Mouse (Mus musculus) embryonic facial prominence, embryonic 11.5 days (tissue): ENCODE results near the gene Slc39a1. TPM values are rescaled to one million over a fixed set of nuclear protein-coding genes. Genes with fewer than 3 reads are reported as not detected.

Experiments
- ATAC-seq: fragments of 200-750 bp; cut with Nextera tagmentation; replicated peaks from 2 replicates; pipeline ENCODE4 v1.8.0; 2017; ENCODE audit warnings: low read depth; ENCODE audit not compliant: insufficient number of reproducible peaks, low FRiP score, low TSS enrichment
- DNase-seq: peaks from one replicate; pipeline ENCODE4 v3.0.0-alpha.2; 2015; ENCODE audit warnings: low spot score
- H3K27ac ChIP-seq: fragments of 300-500 bp; sonication (generic); replicated peaks from 2 replicates; pipeline ENCODE4 v1.5.1; 2014; ENCODE audit warnings: mild to moderate bottlenecking, low read depth, low read length, control low read depth
- H3K27me3 ChIP-seq: fragments of 300-500 bp; sonication (generic); 2 replicates; pipeline ENCODE4 v1.6.1; 2014; ENCODE audit warnings: mild to moderate bottlenecking, low read length, moderate library complexity, mixed read lengths; ENCODE audit not compliant: control insufficient read depth, insufficient read depth
- H3K36me3 ChIP-seq: fragments of 300-500 bp; sonication (generic); replicated peaks from 2 replicates; pipeline ENCODE4 v1.6.1; 2014; ENCODE audit warnings: low read depth, mild to moderate bottlenecking, low read length, moderate library complexity, mixed read lengths; ENCODE audit not compliant: control insufficient read depth, insufficient read depth
- H3K4me1 ChIP-seq: fragments of 300-500 bp; sonication (generic); 2 replicates; pipeline ENCODE4 v1.6.1; 2014; ENCODE audit warnings: low read length, mixed read lengths; ENCODE audit not compliant: control insufficient read depth, insufficient read depth
- H3K4me2 ChIP-seq: fragments of 300-500 bp; sonication (generic); 2 replicates; pipeline ENCODE4 v1.6.1; 2014; ENCODE audit warnings: low read depth, mild to moderate bottlenecking, control low read depth, low read length, moderate library complexity
- H3K4me3 ChIP-seq: fragments of 300-500 bp; sonication (generic); 2 replicates; pipeline ENCODE4 v1.5.1; 2014; ENCODE audit warnings: low read depth, low read length, control low read depth
- H3K9ac ChIP-seq: fragments of 300-500 bp; sonication (generic); replicated peaks from 2 replicates; pipeline ENCODE4 v1.6.1; 2014; ENCODE audit warnings: mild to moderate bottlenecking, control low read depth, low read length
- H3K9me3 ChIP-seq: fragments of 300-500 bp; sonication (generic); replicated peaks from 2 replicates; pipeline ENCODE4 v1.6.1; 2016; ENCODE audit warnings: mild to moderate bottlenecking, low read length, inconsistent platforms, mixed read lengths; ENCODE audit not compliant: control insufficient read depth
- WGBS: fragments of 180-500 bp; shearing (Covaris S2); extraction: QIAGEN DNeasy Blood & Tissue Kit; methylation state at CpG from one replicate; pipeline ENCODE4 v1.1.7; 2014; 5-methylcytosine and 5-hydroxymethylcytosine counted together
- polyA plus RNA-seq: library from polyadenylated mRNA; unstranded; fragments of >200 nt; fragmentation: Nextera tagmentation; extraction: Ambion mirVana; gene quantifications from 2 replicates; pipeline ENCODE4 v1.2.1, GENCODE M21; 2014

Gene Slc39a1
- polyA plus RNA-seq, 1 experiment from 2014 or later, result 48.7 TPM

- Histone ChIP-seq H3K9me3 (no peaks in the 10 kb centered on the region), H3K9ac (no peak overlapping the region), H3K36me3 (peaks cover 2% of the 10 kb centered on the region), H3K27me3 (no peaks in the 10 kb centered on the region), H3K4me2 (no peak overlapping the region), H3K27ac (no peak overlapping the region), H3K4me1 (no peaks in the 10 kb centered on the region), H3K4me3 (no peak overlapping the region)
- ATAC-seq, result no peak
- DNase-seq, result no peak
- WGBS, result 92% methylated on average over 22 of the region's 22 CpGs
These were observed 25.9 kb downstream of the Slc39a1 start for GRCm38 (mm10) chr3:90273855-90274254.

- ATAC-seq, result no peak
These were observed 27.3 kb downstream of the Slc39a1 start for GRCm38 (mm10) chr3:90275286-90275685.

GRCm38 (mm10) chr3:90276858-90277257 lies 28.9 kb downstream of the Slc39a1 start:
- Histone ChIP-seq H3K4me2 (no peak overlapping the region), H3K9me3 (no peaks in the 10 kb centered on the region), H3K9ac (no peak overlapping the region), H3K36me3 (peaks cover 2% of the 10 kb centered on the region), H3K4me3 (no peak overlapping the region), H3K27me3 (no peaks in the 10 kb centered on the region), H3K27ac (no peak overlapping the region), H3K4me1 (no peaks in the 10 kb centered on the region)
- ATAC-seq (no peak), DNase-seq (no peak)
- 33% methylated on average over 16 of the region's 16 CpGs for WGBS

More at GRCm38 (mm10) chr3:90275286-90275685, 27.3 kb downstream of the Slc39a1 start:
- Histone ChIP-seq H3K27me3 (no peaks in the 10 kb centered on the region), H3K36me3 (peaks cover 2% of the 10 kb centered on the region), H3K4me3 (no peak overlapping the region), H3K9ac (no peak overlapping the region), H3K4me1 (no peaks in the 10 kb centered on the region), H3K4me2 (no peak overlapping the region), H3K9me3 (no peaks in the 10 kb centered on the region), H3K27ac (no peak overlapping the region)
- DNase-seq, result no peak
- WGBS, result 88% methylated on average over 11 of the region's 11 CpGs

GRCm38 (mm10) chr3:90277793-90278192 lies 29.8 kb downstream of the Slc39a1 start:
- H3K4me3 ChIP-seq, result no peak overlapping the region
- H3K4me1 ChIP-seq, result no peaks in the 10 kb centered on the region
- H3K27ac ChIP-seq, result no peak overlapping the region
- no peaks in the 10 kb centered on the region; the same call in none of the 2 replicates for H3K36me3 ChIP-seq
- DNase-seq (no peak), ATAC-seq (no peak)
- no peaks in the 10 kb centered on the region for H3K9me3 ChIP-seq
- 86% methylated on average over 9 of the region's 9 CpGs for WGBS
- no peaks in the 10 kb centered on the region for H3K27me3 ChIP-seq
- no peak overlapping the region for H3K4me2 ChIP-seq
- H3K9ac ChIP-seq, result no peak overlapping the region

- H3K9ac ChIP-seq, result no peak overlapping the region
- WGBS, result 94% methylated on average over 10 of the region's 10 CpGs
- H3K27ac ChIP-seq, result no peak overlapping the region
- H3K4me3 ChIP-seq, result no peak overlapping the region
- H3K4me2 ChIP-seq, result no peak overlapping the region
- no peaks in the 10 kb centered on the region for H3K27me3 ChIP-seq
- no peaks in the 10 kb centered on the region; the same call in none of the 2 replicates for H3K36me3 ChIP-seq
- H3K4me1 ChIP-seq, result no peaks in the 10 kb centered on the region
- H3K9me3 ChIP-seq, result no peaks in the 10 kb centered on the region
- ATAC-seq (no peak), DNase-seq (no peak)
These were observed 30.2 kb downstream of the Slc39a1 start for GRCm38 (mm10) chr3:90278211-90278610.

- H3K27me3 ChIP-seq, result no peaks in the 10 kb centered on the region
- H3K9me3 ChIP-seq, result no peaks in the 10 kb centered on the region
- no peak for ATAC-seq
- DNase-seq, result no peak
- 95% methylated on average over 9 of the region's 9 CpGs for WGBS
- no peak overlapping the region for H3K4me3 ChIP-seq
- no peak overlapping the region for H3K9ac ChIP-seq
- H3K4me2 ChIP-seq, result no peak overlapping the region
- no peak overlapping the region for H3K27ac ChIP-seq
- H3K36me3 ChIP-seq, result no peaks in the 10 kb centered on the region; the same call in none of the 2 replicates
- H3K4me1 ChIP-seq, result no peaks in the 10 kb centered on the region
These were observed 31.2 kb downstream of the Slc39a1 start for GRCm38 (mm10) chr3:90279216-90279615.

- Histone ChIP-seq H3K4me3 (no peak overlapping the region), H3K36me3 (no peaks in the 10 kb centered on the region; the same call in none of the 2 replicates), H3K9me3 (no peaks in the 10 kb centered on the region), H3K9ac (no peak overlapping the region), H3K4me2 (no peak overlapping the region), H3K27ac (no peak overlapping the region), H3K4me1 (no peaks in the 10 kb centered on the region), H3K27me3 (no peaks in the 10 kb centered on the region)
- DNase-seq, result no peak
- ATAC-seq, result no peak
- WGBS, result 95% methylated on average over 7 of the region's 7 CpGs
These were observed 31.8 kb downstream of the Slc39a1 start for GRCm38 (mm10) chr3:90279743-90280142.

- no peak overlapping the region for H3K9ac ChIP-seq
- no peaks in the 10 kb centered on the region for H3K27me3 ChIP-seq
- 69% methylated on average over 9 of the region's 9 CpGs for WGBS
- H3K4me2 ChIP-seq, result no peak overlapping the region
- no peak for ATAC-seq
- DNase-seq, result no peak
- no peak overlapping the region for H3K4me3 ChIP-seq
- no peak overlapping the region for H3K27ac ChIP-seq
- H3K36me3 ChIP-seq, result no peaks in the 10 kb centered on the region; the same call in 1 of the 2 replicates
- no peaks in the 10 kb centered on the region for H3K9me3 ChIP-seq
- no peaks in the 10 kb centered on the region for H3K4me1 ChIP-seq
These were observed 32.7 kb downstream of the Slc39a1 start for GRCm38 (mm10) chr3:90280708-90281107.
